Mouse (Mus musculus): ENCODE data around the gene Pdzd11. TPM values are rescaled to one million over a fixed set of nuclear protein-coding genes. Genes with fewer than 3 reads are reported as not detected.

The Pdzd11 gene
- polyA plus RNA-seq (2015; fragmentation: Nextera tagmentation; extraction: Ambion mirVana), result 89.3 and 91.5 TPM in 2 replicates

GRCm38 (mm10) chrX:100625802-100626793 is at the start of gene Pdzd11:
Gene Pdzd11 (minus strand): TSS chrX:100626568.
- H3K27me3 ChIP-seq (replicated peaks), result no peaks in the 10 kb centered on the region
- H3K36me3 ChIP-seq, result 0 out of 2 replicates have a peak, but pooled peaks cover 4% of the 10 kb centered on the region
- peak within 1 kb of the TSS; percentile 50 for H3K4me3 ChIP-seq (replicated peaks)
- no peaks in the 10 kb centered on the region for H3K9me3 ChIP-seq (replicated peaks)
- 21% methylated on average over 62 of the region's 62 CpGs for WGBS
- peak; percentile 100 for ATAC-seq (ENCODE audit: low FRiP score)
- H3K4me2 ChIP-seq, result peak within 1 kb of the TSS; percentile 84
- H3K27ac ChIP-seq (replicated peaks), result peak within 1 kb of the TSS; percentile 74
- H3K4me1 ChIP-seq, result peaks cover 10% of the 10 kb centered on the region
- peak within 1 kb of the TSS; percentile 60 for H3K9ac ChIP-seq (replicated peaks)

GRCm38 (mm10) chrX:100664825-100665224 is 38.5 kb upstream of the Pdzd11 start:
- ATAC-seq (ENCODE audit: low FRiP score), result no peak
- no peak overlapping the region for H3K27ac ChIP-seq (replicated peaks)
- no peak overlapping the region for H3K4me2 ChIP-seq
- H3K9ac ChIP-seq (replicated peaks), result no peak overlapping the region
- no peaks in the 10 kb centered on the region for H3K36me3 ChIP-seq
- no peak overlapping the region for H3K4me3 ChIP-seq (replicated peaks)
- H3K27me3 ChIP-seq (replicated peaks), result 0 out of 2 replicates have a peak, but pooled peaks cover 3% of the 10 kb centered on the region
- H3K4me1 ChIP-seq, result no peaks in the 10 kb centered on the region
- H3K9me3 ChIP-seq (replicated peaks), result no peaks in the 10 kb centered on the region
- WGBS, result 89% methylated on average over 2 of the region's 2 CpGs

GRCm38 (mm10) chrX:100652848-100653247 is 26.5 kb upstream of the Pdzd11 start:
- H3K27ac ChIP-seq (replicated peaks), result no peak overlapping the region
- no peaks in the 10 kb centered on the region for H3K27me3 ChIP-seq (replicated peaks)
- ATAC-seq (ENCODE audit: low FRiP score), result no peak
- no peak overlapping the region for H3K9ac ChIP-seq (replicated peaks)
- H3K4me3 ChIP-seq (replicated peaks), result no peak overlapping the region
- no peaks in the 10 kb centered on the region for H3K4me1 ChIP-seq
- H3K9me3 ChIP-seq (replicated peaks), result no peaks in the 10 kb centered on the region
- no peaks in the 10 kb centered on the region for H3K36me3 ChIP-seq
- H3K4me2 ChIP-seq, result no peak overlapping the region

- Histone ChIP-seq H3K4me3 (replicated peaks) (no peak overlapping the region), H3K4me2 (no peak overlapping the region), H3K36me3 (no peaks in the 10 kb centered on the region), H3K9me3 (replicated peaks) (no peaks in the 10 kb centered on the region), H3K9ac (replicated peaks) (no peak overlapping the region), H3K4me1 (no peaks in the 10 kb centered on the region), H3K27ac (replicated peaks) (no peak overlapping the region), H3K27me3 (replicated peaks) (no peaks in the 10 kb centered on the region)
- no peak for ATAC-seq (ENCODE audit: low FRiP score)
- 94% methylated on average over 8 of the region's 8 CpGs for WGBS
Measured at GRCm38 (mm10) chrX:100638477-100638876, 12.1 kb upstream of the Pdzd11 start.

GRCm38 (mm10) chrX:100629076-100629475 is 2.7 kb upstream of the Pdzd11 start:
- Histone ChIP-seq H3K36me3 (no peaks in the 10 kb centered on the region), H3K4me2 (no peak overlapping the region), H3K4me1 (peaks cover 10% of the 10 kb centered on the region), H3K4me3 (replicated peaks) (no peak overlapping the region), H3K27me3 (replicated peaks) (no peaks in the 10 kb centered on the region), H3K27ac (replicated peaks) (no peak overlapping the region), H3K9me3 (replicated peaks) (no peaks in the 10 kb centered on the region), H3K9ac (replicated peaks) (no peak overlapping the region)
- ATAC-seq (ENCODE audit: low FRiP score), result no peak
- 98% methylated on average over 2 of the region's 2 CpGs for WGBS

- Histone ChIP-seq H3K4me2 (peak within 1 kb of the TSS; percentile 84), H3K9me3 (replicated peaks) (no peaks in the 10 kb centered on the region), H3K4me1 (peaks cover 10% of the 10 kb centered on the region), H3K27ac (replicated peaks) (peak within 1 kb of the TSS; percentile 74), H3K9ac (replicated peaks) (peak within 1 kb of the TSS; percentile 60), H3K4me3 (replicated peaks) (peak within 1 kb of the TSS; percentile 50), H3K36me3 (0 out of 2 replicates have a peak, but pooled peaks cover 4% of the 10 kb centered on the region), H3K27me3 (replicated peaks) (no peaks in the 10 kb centered on the region)
- WGBS, result 28% methylated on average over 3 of the region's 3 CpGs
- no peak for ATAC-seq (ENCODE audit: low FRiP score)
Measured at GRCm38 (mm10) chrX:100625546-100625801, 894 bp downstream of the Pdzd11 start, which contains the start of gene Kif4. Gene Kif4 (plus strand): TSS chrX:100625737.

- peak; percentile 21; the same call in 1 of the 2 replicates for ATAC-seq (ENCODE audit: low FRiP score)
- Histone ChIP-seq H3K4me3 (replicated peaks) (peak overlapping the region; percentile 50), H3K4me1 (peaks cover 10% of the 10 kb centered on the region), H3K27me3 (replicated peaks) (no peaks in the 10 kb centered on the region), H3K9me3 (replicated peaks) (no peaks in the 10 kb centered on the region), H3K9ac (replicated peaks) (no peak overlapping the region), H3K4me2 (peak overlapping the region; percentile 84), H3K36me3 (0 out of 2 replicates have a peak, but pooled peaks cover 4% of the 10 kb centered on the region), H3K27ac (replicated peaks) (no peak overlapping the region)
- 43% methylated on average over 7 of the region's 7 CpGs for WGBS
Measured at GRCm38 (mm10) chrX:100625146-100625545, 1.2 kb downstream of the Pdzd11 start.

GRCm38 (mm10) chrX:100624242-100624641 is 2.1 kb downstream of the Pdzd11 start:
- Histone ChIP-seq H3K27ac (replicated peaks) (no peak overlapping the region), H3K4me2 (no peak overlapping the region), H3K9ac (replicated peaks) (no peak overlapping the region), H3K4me3 (replicated peaks) (no peak overlapping the region), H3K9me3 (replicated peaks) (no peaks in the 10 kb centered on the region), H3K36me3 (0 out of 2 replicates have a peak, but pooled peaks cover 4% of the 10 kb centered on the region), H3K4me1 (peaks cover 10% of the 10 kb centered on the region), H3K27me3 (replicated peaks) (no peaks in the 10 kb centered on the region)
- no peak for ATAC-seq (ENCODE audit: low FRiP score)
- WGBS, result 86% methylated on average over 4 of the region's 4 CpGs

- Histone ChIP-seq H3K4me3 (replicated peaks) (no peak overlapping the region), H3K9me3 (replicated peaks) (no peaks in the 10 kb centered on the region), H3K4me1 (peaks cover 9% of the 10 kb centered on the region), H3K27ac (replicated peaks) (no peak overlapping the region), H3K36me3 (0 out of 2 replicates have a peak, but pooled peaks cover 4% of the 10 kb centered on the region), H3K27me3 (replicated peaks) (no peaks in the 10 kb centered on the region), H3K9ac (replicated peaks) (no peak overlapping the region), H3K4me2 (no peak overlapping the region)
- no peak for ATAC-seq (ENCODE audit: low FRiP score)
- 57% methylated on average over 2 of the region's 2 CpGs for WGBS
Measured at GRCm38 (mm10) chrX:100621366-100621765, 5.0 kb downstream of the Pdzd11 start.

- Histone ChIP-seq H3K4me1 (no peaks in the 10 kb centered on the region), H3K9ac (replicated peaks) (no peak overlapping the region), H3K4me2 (no peak overlapping the region), H3K9me3 (replicated peaks) (no peaks in the 10 kb centered on the region), H3K27ac (replicated peaks) (no peak overlapping the region), H3K4me3 (replicated peaks) (no peak overlapping the region), H3K36me3 (0 out of 2 replicates have a peak, but pooled peaks cover under 1% of the 10 kb centered on the region), H3K27me3 (replicated peaks) (peaks cover 7% of the 10 kb centered on the region; the same call in 1 of the 2 replicates)
- ATAC-seq (ENCODE audit: low FRiP score), result no peak
- WGBS, result 64% methylated on average over 3 of the region's 3 CpGs
Measured at GRCm38 (mm10) chrX:100618488-100618887, 7.9 kb downstream of the Pdzd11 start.

- no peak within 1 kb of the TSS for H3K27ac ChIP-seq (replicated peaks)
- ATAC-seq (ENCODE audit: low FRiP score), result no peak
- H3K4me1 ChIP-seq, result no peaks in the 10 kb centered on the region
- H3K36me3 ChIP-seq, result no peaks in the 10 kb centered on the region
- no peaks in the 10 kb centered on the region for H3K9me3 ChIP-seq (replicated peaks)
- 0 out of 2 replicates have a peak, but pooled peaks cover 9% of the 10 kb centered on the region for H3K27me3 ChIP-seq (replicated peaks)
- WGBS, result 80% methylated on average over 1 of the region's 1 CpGs
- H3K9ac ChIP-seq (replicated peaks), result no peak within 1 kb of the TSS
- H3K4me2 ChIP-seq, result no peak within 1 kb of the TSS
- H3K4me3 ChIP-seq (replicated peaks), result no peak within 1 kb of the TSS
Measured at GRCm38 (mm10) chrX:100605314-100605713, 21.1 kb downstream of the Pdzd11 start, which contains the start of gene Arr3. Gene Arr3 (plus strand): TSS chrX:100605497.

GRCm38 (mm10) chrX:100599755-100600154 is 26.6 kb downstream of the Pdzd11 start:
- no peaks in the 10 kb centered on the region for H3K9me3 ChIP-seq (replicated peaks)
- WGBS, result 66% methylated on average over 4 of the region's 4 CpGs
- no peaks in the 10 kb centered on the region for H3K36me3 ChIP-seq
- no peak for ATAC-seq (ENCODE audit: low FRiP score)
- no peak overlapping the region for H3K4me3 ChIP-seq (replicated peaks)
- peaks cover 16% of the 10 kb centered on the region for H3K27me3 ChIP-seq (replicated peaks)
- H3K9ac ChIP-seq (replicated peaks), result no peak overlapping the region
- H3K4me2 ChIP-seq, result no peak overlapping the region
- H3K27ac ChIP-seq (replicated peaks), result no peak overlapping the region
- no peaks in the 10 kb centered on the region for H3K4me1 ChIP-seq

Data from neural tube, embryonic 15.5 days (tissue).